Mouse (Mus musculus) liver, adult 2 months (tissue): ENCODE measurements around the gene Gm14412.
"Not testable (repeated sequence)": the region's sequence is repeated elsewhere in the genome, so short reads cannot be mapped to it uniquely, and the experiment has no call there.

Source experiments
- CTCF ChIP-seq: fragments of 200-500 bp; IDR thresholded peaks from 2 replicates; pipeline ENCODE4 v1.5.1; 2011; ENCODE audit warnings: low read depth, low read length, control low read depth
- POLR2A ChIP-seq: fragments of 200-500 bp; IDR thresholded peaks from 2 replicates; pipeline ENCODE4 v1.6.1; 2011; ENCODE audit warnings: low read length, control low read depth; ENCODE audit not compliant: insufficient read depth; ENCODE audit errors: extremely low read depth

- TF ChIP-seq CTCF, POLR2A: not testable (repeated sequence)
Measured at GRCm38 (mm10) chr2:177272237-177272636, 51.9 kb downstream of the Gm14412 start.
